Mouse (Mus musculus): ENCODE measurements at regions not wholly inside any gene's neighbourhood (a gene's known extent, or its start where the extent isn't known, plus 50 kb on each side); places are given as distances from the start of the nearest gene placed in this dataset.

DNA sequence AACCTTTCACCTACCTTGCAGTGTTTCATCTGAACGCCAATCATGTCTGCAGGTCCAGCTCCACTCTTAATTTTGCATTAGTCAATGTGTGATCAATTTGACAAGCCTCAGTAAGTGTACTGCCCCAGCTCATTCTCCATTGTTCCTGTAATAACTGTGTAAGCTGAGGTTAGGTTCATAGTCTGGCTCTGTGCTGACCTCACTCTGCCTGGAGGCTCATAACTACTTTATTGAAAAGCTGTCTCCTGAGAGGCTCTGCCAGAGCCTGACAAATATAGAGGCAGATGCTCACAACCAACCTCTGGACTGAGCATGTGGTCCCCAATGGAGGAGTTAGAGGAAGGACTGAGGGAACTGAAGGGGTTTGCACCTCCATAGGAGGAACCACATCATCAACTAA is 174.3 kb downstream of the Rad51ap2 start:
- DNase-seq, result no peak
- 78% methylated on average over 1 of the region's 1 CpGs for WGBS
- H3K36me3 ChIP-seq (ENCODE audit: control insufficient read depth, insufficient read depth, low read length), result no peaks in the 10 kb centered on the region
- no peak for TF ChIP-seq CTCF (conservative IDR thresholded peaks at IDR 0.05; ENCODE audit: insufficient read depth, insufficient read length, low read depth, low read length)
- TF ChIP-seq POLR2A (IDR thresholded peaks at IDR 0.05; ENCODE audit: low read depth, low read length), result no peak
- H3K27me3 ChIP-seq (replicated peaks; ENCODE audit: control insufficient read depth, insufficient read depth, low read length), result no peaks in the 10 kb centered on the region
- no peak overlapping the region for H3K27ac ChIP-seq (ENCODE audit: insufficient read depth, low read depth, low read length)
- no peak overlapping the region for H3K4me3 ChIP-seq (ENCODE audit: insufficient read depth, low read depth, low read length)
- H3K4me1 ChIP-seq (ENCODE audit: control insufficient read depth, insufficient read depth, low read length), result no peaks in the 10 kb centered on the region

DNA sequence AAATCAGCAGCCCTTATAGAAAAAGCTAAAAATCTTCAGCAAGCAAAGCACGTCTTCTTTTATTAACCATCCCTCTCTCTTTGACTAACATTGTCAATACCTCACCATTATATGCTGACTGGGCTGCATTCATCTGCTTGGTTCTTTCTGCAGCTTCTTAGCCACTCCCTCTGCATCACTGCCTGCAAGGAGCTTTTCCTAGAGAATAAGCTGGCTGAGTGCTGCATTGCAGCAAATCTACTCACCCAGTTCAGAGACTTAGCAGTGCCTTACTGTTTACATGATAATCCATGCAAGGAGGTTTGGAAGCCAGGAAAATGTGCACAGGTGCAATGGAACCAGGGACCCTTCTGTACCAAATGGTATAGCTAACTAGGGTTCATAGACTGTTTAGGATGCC is 175.9 kb downstream of the Rad51ap2 start:
- no peaks in the 10 kb centered on the region for H3K4me1 ChIP-seq (ENCODE audit: control insufficient read depth, insufficient read depth, low read length)
- no peak overlapping the region for H3K27ac ChIP-seq (ENCODE audit: insufficient read depth, low read depth, low read length)
- H3K36me3 ChIP-seq (ENCODE audit: control insufficient read depth, insufficient read depth, low read length), result no peaks in the 10 kb centered on the region
- no peak for DNase-seq
- no peaks in the 10 kb centered on the region for H3K27me3 ChIP-seq (replicated peaks; ENCODE audit: control insufficient read depth, insufficient read depth, low read length)
- no peak overlapping the region for H3K4me3 ChIP-seq (ENCODE audit: insufficient read depth, low read depth, low read length)
- no peak for TF ChIP-seq CTCF (conservative IDR thresholded peaks at IDR 0.05; ENCODE audit: insufficient read depth, insufficient read length, low read depth, low read length)
- no peak for TF ChIP-seq POLR2A (IDR thresholded peaks at IDR 0.05; ENCODE audit: low read depth, low read length)
- 81% methylated on average over 1 of the region's 1 CpGs for WGBS

DNA sequence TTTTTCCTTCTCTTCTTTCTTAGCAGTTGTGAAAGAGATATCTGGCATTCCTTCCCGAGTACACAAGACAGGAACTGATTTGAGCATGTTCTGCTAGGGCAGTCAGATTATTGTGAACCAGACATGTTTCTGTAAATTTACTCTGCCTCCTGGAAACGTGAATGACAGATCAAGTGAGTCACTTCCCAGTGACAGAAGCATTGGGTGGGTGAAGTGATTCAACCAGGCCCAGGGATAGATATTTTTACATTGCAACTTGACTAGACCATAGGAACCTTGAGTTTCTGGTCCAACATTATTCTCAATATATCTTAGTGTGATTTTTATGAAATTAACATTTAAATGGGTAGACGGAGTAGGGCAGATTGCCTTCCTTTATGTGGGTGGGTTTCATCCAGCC is 217.4 kb downstream of the Rad51ap2 start:
- Histone ChIP-seq H3K36me3 (ENCODE audit: control insufficient read depth, insufficient read depth, low read length) (no peaks in the 10 kb centered on the region), H3K27me3 (replicated peaks; ENCODE audit: control insufficient read depth, insufficient read depth, low read length) (no peaks in the 10 kb centered on the region), H3K4me3 (ENCODE audit: insufficient read depth, low read depth, low read length) (no peak overlapping the region), H3K27ac (ENCODE audit: insufficient read depth, low read depth, low read length) (no peak overlapping the region), H3K4me1 (ENCODE audit: control insufficient read depth, insufficient read depth, low read length) (no peaks in the 10 kb centered on the region)
- WGBS, result 59% methylated on average over 3 of the region's 3 CpGs
- no peak for TF ChIP-seq CTCF (conservative IDR thresholded peaks at IDR 0.05; ENCODE audit: insufficient read depth, insufficient read length, low read depth, low read length)
- TF ChIP-seq POLR2A (IDR thresholded peaks at IDR 0.05; ENCODE audit: low read depth, low read length), result no peak
- DNase-seq, result no peak

DNA sequence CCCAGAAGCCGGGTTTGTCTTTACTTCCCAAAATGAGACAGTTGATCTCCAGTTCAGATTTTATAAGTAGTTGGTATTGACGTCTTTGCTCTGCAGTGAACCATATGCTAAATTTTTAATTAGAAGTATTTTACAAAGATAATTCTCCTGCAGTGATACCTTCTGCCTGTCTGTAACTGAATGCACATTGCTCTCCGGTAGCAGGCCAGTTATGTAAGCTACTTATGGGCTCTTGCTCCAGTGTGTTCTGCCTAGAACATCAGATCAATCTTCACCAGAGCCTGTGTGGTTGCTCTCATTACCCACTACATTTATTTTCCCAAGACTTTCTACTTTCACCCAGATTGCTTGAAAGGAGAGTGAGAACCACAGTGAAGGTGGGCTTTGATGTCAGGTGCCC is 238.9 kb downstream of the Rad51ap2 start:
- no peak for TF ChIP-seq CTCF (conservative IDR thresholded peaks at IDR 0.05; ENCODE audit: insufficient read depth, insufficient read length, low read depth, low read length)
- WGBS, result 84% methylated on average over 3 of the region's 3 CpGs
- no peaks in the 10 kb centered on the region for H3K27me3 ChIP-seq (replicated peaks; ENCODE audit: control insufficient read depth, insufficient read depth, low read length)
- H3K36me3 ChIP-seq (ENCODE audit: control insufficient read depth, insufficient read depth, low read length), result no peaks in the 10 kb centered on the region
- H3K4me3 ChIP-seq (ENCODE audit: insufficient read depth, low read depth, low read length), result no peak overlapping the region
- no peak overlapping the region for H3K27ac ChIP-seq (ENCODE audit: insufficient read depth, low read depth, low read length)
- H3K4me1 ChIP-seq (ENCODE audit: control insufficient read depth, insufficient read depth, low read length), result no peaks in the 10 kb centered on the region
- no peak for DNase-seq

DNA sequence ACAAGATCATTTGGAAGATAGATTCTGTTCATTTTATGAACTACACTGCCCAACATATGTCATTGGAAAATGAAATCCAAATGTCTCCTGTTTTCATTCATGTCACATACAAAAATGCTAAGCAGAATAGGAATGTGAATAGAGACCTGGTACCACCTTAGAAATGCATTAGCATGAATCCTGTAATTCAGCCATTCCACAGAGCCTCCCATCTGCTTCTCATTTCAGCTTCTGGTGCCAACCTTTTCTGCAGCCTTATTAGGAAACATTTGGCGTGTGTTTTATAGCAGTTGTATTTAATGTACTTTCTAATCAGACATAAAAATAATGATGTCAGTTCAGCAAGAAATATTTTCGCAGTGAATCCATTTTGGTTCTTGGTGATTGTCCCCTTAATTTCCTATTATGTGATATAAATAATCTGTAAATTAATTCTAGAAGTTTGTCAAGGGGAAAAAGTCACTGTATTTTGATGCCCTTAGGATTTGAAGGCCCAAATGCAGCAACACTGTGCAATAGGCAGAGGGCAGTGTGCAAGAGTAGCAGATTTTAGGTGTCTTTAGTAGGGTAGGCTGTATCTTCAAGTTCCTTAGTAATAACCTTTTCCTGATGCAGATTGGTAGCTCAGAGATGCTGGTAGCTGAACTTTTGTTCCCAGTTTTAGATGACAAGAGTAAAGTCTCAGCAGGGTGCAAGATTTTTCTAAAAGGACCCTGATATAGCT is 253.2 kb downstream of the Rad51ap2 start:
- no peak for TF ChIP-seq POLR2A (IDR thresholded peaks at IDR 0.05; ENCODE audit: low read depth, low read length)
- no peak for TF ChIP-seq CTCF (conservative IDR thresholded peaks at IDR 0.05; ENCODE audit: insufficient read depth, insufficient read length, low read depth, low read length)
- WGBS, result 71% methylated on average over 2 of the region's 2 CpGs

DNA sequence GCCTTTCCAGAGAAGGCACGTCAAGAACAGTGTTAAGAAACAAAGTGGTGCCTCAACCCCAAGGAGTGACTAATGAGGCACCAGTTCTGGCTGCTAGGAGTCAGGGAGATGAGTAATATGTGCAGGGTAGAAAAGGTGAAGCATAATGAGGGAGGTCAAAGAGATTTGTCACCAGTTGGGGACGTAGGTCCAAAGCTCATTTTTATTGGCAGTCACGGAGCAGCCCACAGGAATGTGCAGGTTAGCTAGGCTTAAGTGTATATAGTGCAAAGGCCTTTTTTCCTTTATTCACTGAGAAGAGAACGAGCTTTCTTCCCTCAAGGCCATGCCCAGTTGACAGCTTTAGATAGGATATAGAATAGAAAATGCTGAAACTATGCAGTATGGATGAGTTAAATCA is 261.8 kb downstream of the Rad51ap2 start:
- TF ChIP-seq CTCF (conservative IDR thresholded peaks at IDR 0.05; ENCODE audit: insufficient read depth, insufficient read length, low read depth, low read length) (no peak), POLR2A (IDR thresholded peaks at IDR 0.05; ENCODE audit: low read depth, low read length) (no peak)
- no peaks in the 10 kb centered on the region for H3K27me3 ChIP-seq (replicated peaks; ENCODE audit: control insufficient read depth, insufficient read depth, low read length)
- 45% methylated on average over 4 of the region's 4 CpGs for WGBS
- peak; percentile 35 for DNase-seq
- no peak overlapping the region for H3K27ac ChIP-seq (ENCODE audit: insufficient read depth, low read depth, low read length)
- no peaks in the 10 kb centered on the region for H3K36me3 ChIP-seq (ENCODE audit: control insufficient read depth, insufficient read depth, low read length)
- no peaks in the 10 kb centered on the region for H3K4me1 ChIP-seq (ENCODE audit: control insufficient read depth, insufficient read depth, low read length)
- no peak overlapping the region for H3K4me3 ChIP-seq (ENCODE audit: insufficient read depth, low read depth, low read length)

More for the DNA sequence above, 253.2 kb downstream of the Rad51ap2 start:
- Histone ChIP-seq H3K4me3 (ENCODE audit: insufficient read depth, low read depth, low read length) (no peak overlapping the region), H3K36me3 (ENCODE audit: control insufficient read depth, insufficient read depth, low read length) (no peaks in the 10 kb centered on the region), H3K27me3 (replicated peaks; ENCODE audit: control insufficient read depth, insufficient read depth, low read length) (no peaks in the 10 kb centered on the region), H3K27ac (ENCODE audit: insufficient read depth, low read depth, low read length) (no peak overlapping the region), H3K4me1 (ENCODE audit: control insufficient read depth, insufficient read depth, low read length) (no peaks in the 10 kb centered on the region)
- DNase-seq, result no peak

DNA sequence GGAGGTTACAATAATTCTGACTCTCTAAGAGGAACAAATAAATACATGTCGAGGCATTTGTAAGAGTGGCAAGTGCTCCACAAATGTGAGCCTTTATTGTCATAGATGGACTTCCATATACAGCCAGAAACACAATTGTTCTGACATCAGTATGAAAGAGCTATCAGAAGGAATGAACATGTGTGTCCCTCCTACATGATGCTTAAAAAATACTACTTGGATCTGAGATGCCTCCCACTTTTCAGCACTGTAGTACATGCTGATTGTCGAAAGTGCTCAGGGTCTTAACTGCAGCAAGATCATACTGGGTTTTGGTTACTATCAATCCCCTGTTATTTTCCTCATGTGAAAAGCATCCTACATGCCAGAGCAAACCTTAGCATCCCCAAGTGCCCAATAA is 295.6 kb downstream of the Rad51ap2 start:
- no peak overlapping the region for H3K4me3 ChIP-seq (ENCODE audit: insufficient read depth, low read depth, low read length)
- H3K36me3 ChIP-seq (ENCODE audit: control insufficient read depth, insufficient read depth, low read length), result no peaks in the 10 kb centered on the region
- DNase-seq, result no peak
- no peaks in the 10 kb centered on the region for H3K4me1 ChIP-seq (ENCODE audit: control insufficient read depth, insufficient read depth, low read length)
- H3K27ac ChIP-seq (ENCODE audit: insufficient read depth, low read depth, low read length), result no peak overlapping the region
- 81% methylated on average over 2 of the region's 2 CpGs for WGBS
- TF ChIP-seq CTCF (conservative IDR thresholded peaks at IDR 0.05; ENCODE audit: insufficient read depth, insufficient read length, low read depth, low read length) (no peak), POLR2A (IDR thresholded peaks at IDR 0.05; ENCODE audit: low read depth, low read length) (no peak)
- no peaks in the 10 kb centered on the region for H3K27me3 ChIP-seq (replicated peaks; ENCODE audit: control insufficient read depth, insufficient read depth, low read length)
